Comparison of ENCODE assay signal across 10 mouse cellular contexts in genomic region chr11:18749265-18750079, GRCm38 (mm10).
DNase-seq lines count a peak whose midpoint lies in the region; ATAC-seq and TF ChIP-seq lines count a peak whose summit lies in the region.
"Had no signal": no experiment of that assay in that cellular context is flagged by ENCODE, and none has a peak within 500 bp of the region (broad histone marks: within the 10 kb centered on the region; RNA-seq: fewer than 3 reads in every experiment).

No protein-coding gene starts in this region.

- ATAC-seq in hindbrain, embryonic 15.5 days (ENCODE audit: low FRiP score, low read depth), result no peak; the same call in 1 of the 2 replicates
- ATAC-seq: inflammation-experienced regulatory T-cells, adult 6 months had no signal

- TF ChIP-seq POLR2A in heart, adult 2 months (IDR thresholded peaks at IDR 0.05; ENCODE audit: insufficient read depth, low read depth, low read length), result no peak

- H3K27ac ChIP-seq in heart, embryonic 10.5 days, result peak overlapping the region; percentile 82
- no peak overlapping the region for H3K27ac ChIP-seq in heart, adult 2 months
- H3K27ac ChIP-seq in hindbrain, embryonic 15.5 days (replicated peaks), result peak overlapping the region; percentile 76
- H3K27ac ChIP-seq: limb, embryonic 13.5 days had no signal

- H3K27me3 ChIP-seq in heart, embryonic 10.5 days (ENCODE audit: insufficient read depth, poor library complexity, severe bottlenecking), result no peaks in the 10 kb centered on the region
- no peaks in the 10 kb centered on the region for H3K27me3 ChIP-seq in heart, adult 2 months (ENCODE audit: control insufficient read depth, insufficient read depth, low read length)
- no peaks in the 10 kb centered on the region for H3K27me3 ChIP-seq in hindbrain, embryonic 15.5 days

- H3K9me3 ChIP-seq in heart, embryonic 10.5 days, result no peaks in the 10 kb centered on the region
- no peaks in the 10 kb centered on the region for H3K9me3 ChIP-seq in hindbrain, embryonic 15.5 days
- H3K9me3 ChIP-seq: limb, embryonic 13.5 days had no signal

- no peak overlapping the region for H3K9ac ChIP-seq in heart, adult 2 months (ENCODE audit: low read depth, low read length)
- H3K9ac ChIP-seq in hindbrain, embryonic 15.5 days, result no peak overlapping the region
- H3K9ac ChIP-seq: limb, embryonic 13.5 days had no signal

- no peaks in the 10 kb centered on the region for H3K79me2 ChIP-seq in heart, adult 2 months (replicated peaks; ENCODE audit: control insufficient read depth, insufficient read depth, low read length)

- TF ChIP-seq CTCF in heart, adult 2 months (IDR thresholded peaks at IDR 0.05), result no peak

- no peaks in the 10 kb centered on the region for H3K36me3 ChIP-seq in heart, embryonic 10.5 days
- no peaks in the 10 kb centered on the region for H3K36me3 ChIP-seq in heart, adult 2 months (ENCODE audit: control insufficient read depth, insufficient read depth, low read length)
- H3K36me3 ChIP-seq in hindbrain, embryonic 15.5 days, result no peaks in the 10 kb centered on the region
- H3K36me3 ChIP-seq: limb, embryonic 13.5 days had no signal

- H3K4me3 ChIP-seq in heart, embryonic 10.5 days, result peak overlapping the region; percentile 27; the same call in 1 of the 2 replicates
- no peak overlapping the region for H3K4me3 ChIP-seq in heart, adult 2 months
- no peak overlapping the region for H3K4me3 ChIP-seq in hindbrain, embryonic 15.5 days
- H3K4me3 ChIP-seq: limb, embryonic 13.5 days had no signal

- no peak for TF ChIP-seq EP300 in heart, adult 2 months (IDR thresholded peaks at IDR 0.05; ENCODE audit: insufficient read depth, low read depth, low read length)

- WGBS in heart, embryonic 10.5 days, result 39% methylated on average over 9 of the region's 9 CpGs
- 66% methylated on average over 9 of the region's 9 CpGs for WGBS in heart, adult 2 months
- WGBS in hindbrain, embryonic 15.5 days, result 27% methylated on average over 9 of the region's 9 CpGs

- no peak for DNase-seq in heart, embryonic 10.5 days (ENCODE audit: low spot score)
- no peak for DNase-seq in heart, adult 2 months
- peak; percentile 42 for DNase-seq in embryo, embryonic 10 days (ENCODE audit: low spot score)
- DNase-seq in neural tube, embryonic 10.5 days (ENCODE audit: extremely low spot score, low spot score), result peak; percentile 59
- DNase-seq in thymus, postnatal 25 days, result no peak
- DNase-seq in adrenal gland, postnatal 36 days, result no peak
- no peak for DNase-seq in layer of hippocampus, adult 18-20 months (ENCODE audit: low spot score in 2 of 2)

- intact Hi-C loops in heart, adult 2 months (cut with DNase I), result no loop called here

- H3K4me2 ChIP-seq in hindbrain, embryonic 15.5 days, result no peak overlapping the region
- H3K4me2 ChIP-seq: limb, embryonic 13.5 days had no signal

- H3K4me1 ChIP-seq in heart, embryonic 10.5 days, result peaks cover 51% of the 10 kb centered on the region
- no peaks in the 10 kb centered on the region for H3K4me1 ChIP-seq in heart, adult 2 months (ENCODE audit: control insufficient read depth, insufficient read depth, low read length)
- peaks cover 65% of the 10 kb centered on the region for H3K4me1 ChIP-seq in hindbrain, embryonic 15.5 days (replicated peaks)

Comparison
In these comparisons a context has a peak if more than half of its experiments do, and no peak if none do; other contexts are left out.
1. DNase-seq: peak in embryo, embryonic 10 days (single experiment) and neural tube, embryonic 10.5 days (single experiment); none in heart, embryonic 10.5 days (single experiment), heart, adult 2 months (0 of 2), thymus, postnatal 25 days (single experiment), adrenal gland, postnatal 36 days (0 of 2) and layer of hippocampus, adult 18-20 months (0 of 2).